Mouse (Mus musculus): ENCODE data around the gene Cd47. TPM values are rescaled to one million over a fixed set of nuclear protein-coding genes. Genes with fewer than 3 reads are reported as not detected.

Cd47 gene
- polyA plus RNA-seq, 1 experiment from 2014 or later = 123 TPM

DNA sequence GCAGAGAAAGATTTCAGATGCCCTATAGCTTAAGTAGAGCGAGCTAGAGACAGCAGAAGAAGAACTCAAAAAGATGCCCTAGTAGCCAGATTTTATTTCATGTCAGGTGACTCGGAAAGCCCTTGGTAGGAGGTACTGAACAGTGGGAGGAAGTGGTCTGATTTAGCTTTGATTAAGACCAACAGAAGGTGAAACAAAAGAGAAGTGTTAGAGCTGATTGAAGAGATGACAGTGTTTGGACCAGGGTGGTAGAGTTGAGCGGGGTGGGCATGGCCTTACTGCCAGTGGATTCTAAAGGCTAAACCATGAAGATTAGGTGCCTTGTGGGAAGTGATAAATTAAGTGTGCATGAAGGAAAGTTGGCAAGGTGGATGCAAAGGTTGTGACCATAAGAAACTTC, 162.0 kb downstream of the Cd47 start:
- Histone ChIP-seq H3K27me3 (no peaks in the 10 kb centered on the region), H3K4me2 (no peak overlapping the region), H3K4me3 (no peak overlapping the region), H3K9me3 (no peaks in the 10 kb centered on the region), H3K4me1 (peaks cover 29% of the 10 kb centered on the region), H3K36me3 (no peaks in the 10 kb centered on the region), H3K9ac (no peak overlapping the region), H3K27ac (no peak overlapping the region)
- 84% methylated on average over 3 of the region's 3 CpGs for WGBS
- ATAC-seq (ENCODE audit: borderline replicate concordance, extremely low read depth, low FRiP score, low TSS enrichment) = no peak

DNA sequence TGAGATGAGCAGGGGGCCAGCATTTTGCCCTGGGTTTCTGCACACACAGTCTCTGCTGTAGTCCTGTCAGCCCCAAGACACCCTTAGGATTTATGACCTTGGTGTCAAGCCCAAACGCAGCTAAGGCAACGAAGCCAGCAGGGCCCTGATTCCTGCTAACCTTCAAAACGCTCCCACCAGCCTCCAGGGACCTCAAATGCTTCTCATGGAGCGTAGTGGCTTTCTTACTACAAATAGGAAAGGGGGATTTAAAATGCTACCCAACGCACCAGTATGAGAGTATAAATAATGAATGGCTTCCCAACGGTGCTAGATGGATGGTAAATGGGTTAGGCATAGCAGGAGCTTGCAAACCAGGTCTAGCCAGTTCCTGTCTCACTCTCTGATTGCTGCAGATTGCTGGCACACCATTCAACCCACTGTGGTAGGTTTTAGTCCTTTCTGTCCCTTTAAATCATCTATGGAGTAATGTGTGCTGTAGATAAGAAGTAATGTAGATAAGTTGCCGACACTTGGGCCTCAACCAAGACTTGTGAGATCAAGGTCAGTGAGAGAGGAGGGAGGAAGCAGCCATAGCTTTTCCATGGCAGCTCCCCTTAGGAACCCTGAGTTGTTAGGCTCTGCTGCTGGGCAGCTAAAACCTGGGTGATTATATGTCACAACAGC, 164.1 kb downstream of the Cd47 start:
- 42% methylated on average over 7 of the region's 7 CpGs for WGBS
- no peaks in the 10 kb centered on the region for H3K27me3 ChIP-seq
- H3K9me3 ChIP-seq = no peaks in the 10 kb centered on the region
- H3K9ac ChIP-seq = no peak overlapping the region
- no peak for ATAC-seq (ENCODE audit: borderline replicate concordance, extremely low read depth, low FRiP score, low TSS enrichment)
- peaks cover 42% of the 10 kb centered on the region for H3K4me1 ChIP-seq
- no peak overlapping the region for H3K4me3 ChIP-seq
- peak overlapping the region; percentile 54; the same call in 1 of the 2 replicates for H3K27ac ChIP-seq
- H3K36me3 ChIP-seq = no peaks in the 10 kb centered on the region
- no peak overlapping the region for H3K4me2 ChIP-seq

Other genes starting within 250 kb of the Cd47 start
- gene Ift57, start 101.3 kb upstream of the Cd47 start, polyA plus RNA-seq (2015; fragmentation: Nextera tagmentation; extraction: Ambion mirVana) = 31.4 and 33.6 TPM in 2 replicates

Data from lung, embryonic 15.5 days (tissue).